Mouse (Mus musculus): ENCODE data around the gene Osbp2. TPM values are rescaled to one million over a fixed set of nuclear protein-coding genes. Genes with fewer than 3 reads are reported as not detected.

Gene Osbp2
- polyA plus RNA-seq, 1 experiment from 2014 or later, result 5.9 TPM

- no peak overlapping the region for H3K27ac ChIP-seq
- H3K9ac ChIP-seq, result no peak overlapping the region
- no peak for ATAC-seq
- no peaks in the 10 kb centered on the region for H3K27me3 ChIP-seq
- no peak overlapping the region for H3K4me3 ChIP-seq
- no peak overlapping the region for H3K4me2 ChIP-seq
- WGBS, result 80% methylated on average over 11 of the region's 11 CpGs
- no peaks in the 10 kb centered on the region for H3K36me3 ChIP-seq (ENCODE audit: poor library complexity, severe bottlenecking)
- peaks cover 20% of the 10 kb centered on the region for H3K4me1 ChIP-seq
- H3K9me3 ChIP-seq (replicated peaks), result no peaks in the 10 kb centered on the region
Observed at GRCm38 (mm10) chr11:3735715-3736114, 128.0 kb downstream of the Osbp2 start.

DNA sequence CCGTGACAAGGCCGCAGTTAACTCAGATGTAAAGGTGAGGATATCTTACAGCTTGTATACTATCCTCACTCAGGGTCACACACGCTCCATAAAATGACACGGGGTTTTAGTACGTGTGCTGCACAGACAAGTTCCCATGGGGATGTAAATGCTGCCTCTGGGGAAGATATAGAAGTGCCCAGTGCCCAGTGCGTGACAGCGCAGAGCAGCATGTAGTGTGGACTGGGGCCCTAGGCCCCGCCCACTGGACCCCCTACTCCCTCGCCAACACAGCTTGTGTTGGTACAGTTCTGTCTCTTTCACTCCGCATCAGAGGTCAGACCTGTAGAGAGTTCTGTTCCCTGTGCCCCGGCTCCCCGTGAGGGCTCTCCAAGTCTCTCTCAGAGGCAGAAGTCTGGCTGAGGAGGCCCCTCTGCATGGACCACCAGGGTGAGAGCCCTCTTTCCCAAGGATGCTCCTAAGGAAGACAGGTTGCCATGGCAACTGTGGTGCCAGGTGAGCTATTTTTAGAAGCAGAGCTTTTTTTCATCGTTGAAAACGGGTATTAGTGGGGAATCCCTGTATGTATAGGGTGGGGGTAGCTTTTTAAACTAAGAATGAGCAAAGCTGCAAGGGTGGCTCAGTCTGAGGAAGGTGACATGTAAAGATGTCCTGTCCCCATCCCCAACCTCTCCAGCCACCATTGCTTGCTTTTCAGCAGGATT is 129.6 kb downstream of the Osbp2 start:
- Histone ChIP-seq H3K4me1 (peaks cover 20% of the 10 kb centered on the region), H3K4me2 (peak overlapping the region; percentile 18; the same call in 1 of the 2 replicates), H3K9me3 (replicated peaks) (no peaks in the 10 kb centered on the region), H3K9ac (no peak overlapping the region), H3K4me3 (no peak overlapping the region), H3K36me3 (ENCODE audit: poor library complexity, severe bottlenecking) (no peaks in the 10 kb centered on the region), H3K27me3 (no peaks in the 10 kb centered on the region), H3K27ac (peak overlapping the region; percentile 75)
- WGBS, result 70% methylated on average over 14 of the region's 14 CpGs
- ATAC-seq, result peak; percentile 70

DNA sequence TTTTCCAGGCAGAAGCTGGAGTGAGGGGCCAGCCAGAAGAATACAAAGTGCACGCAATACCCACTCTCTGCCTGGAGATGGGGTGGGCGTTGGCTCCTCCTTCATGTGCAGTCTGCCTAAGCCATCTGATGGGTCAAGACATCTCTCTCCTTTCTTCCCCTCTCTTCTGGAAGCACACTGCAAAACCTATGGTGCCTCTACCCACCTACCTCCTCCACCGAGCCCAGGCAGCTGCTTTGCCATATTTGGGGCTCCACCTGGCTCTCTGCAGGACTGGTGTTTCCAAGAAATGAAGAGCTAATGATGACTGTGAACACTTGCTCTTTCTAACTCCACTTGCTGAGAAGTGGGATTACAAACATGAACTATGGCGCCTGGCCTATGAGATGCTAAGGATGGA is 132.2 kb downstream of the Osbp2 start:
- peaks cover 22% of the 10 kb centered on the region for H3K4me1 ChIP-seq
- WGBS, result 86% methylated on average over 4 of the region's 4 CpGs
- H3K4me2 ChIP-seq, result no peak overlapping the region
- H3K4me3 ChIP-seq, result no peak overlapping the region
- no peak overlapping the region for H3K27ac ChIP-seq
- ATAC-seq, result no peak
- no peaks in the 10 kb centered on the region for H3K36me3 ChIP-seq (ENCODE audit: poor library complexity, severe bottlenecking)
- H3K9me3 ChIP-seq (replicated peaks), result no peaks in the 10 kb centered on the region
- no peak overlapping the region for H3K9ac ChIP-seq
- no peaks in the 10 kb centered on the region for H3K27me3 ChIP-seq

- no peaks in the 10 kb centered on the region for H3K27me3 ChIP-seq
- no peak for ATAC-seq
- peak overlapping the region; percentile 16; the same call in 1 of the 2 replicates for H3K9ac ChIP-seq
- no peaks in the 10 kb centered on the region for H3K9me3 ChIP-seq (replicated peaks)
- no peak overlapping the region for H3K4me3 ChIP-seq
- peaks cover 42% of the 10 kb centered on the region for H3K4me1 ChIP-seq
- 76% methylated on average over 9 of the region's 9 CpGs for WGBS
- no peak overlapping the region for H3K4me2 ChIP-seq
- H3K36me3 ChIP-seq (ENCODE audit: poor library complexity, severe bottlenecking), result no peaks in the 10 kb centered on the region
- no peak overlapping the region for H3K27ac ChIP-seq
Observed at GRCm38 (mm10) chr11:3727438-3728105, 136.1 kb downstream of the Osbp2 start.

DNA sequence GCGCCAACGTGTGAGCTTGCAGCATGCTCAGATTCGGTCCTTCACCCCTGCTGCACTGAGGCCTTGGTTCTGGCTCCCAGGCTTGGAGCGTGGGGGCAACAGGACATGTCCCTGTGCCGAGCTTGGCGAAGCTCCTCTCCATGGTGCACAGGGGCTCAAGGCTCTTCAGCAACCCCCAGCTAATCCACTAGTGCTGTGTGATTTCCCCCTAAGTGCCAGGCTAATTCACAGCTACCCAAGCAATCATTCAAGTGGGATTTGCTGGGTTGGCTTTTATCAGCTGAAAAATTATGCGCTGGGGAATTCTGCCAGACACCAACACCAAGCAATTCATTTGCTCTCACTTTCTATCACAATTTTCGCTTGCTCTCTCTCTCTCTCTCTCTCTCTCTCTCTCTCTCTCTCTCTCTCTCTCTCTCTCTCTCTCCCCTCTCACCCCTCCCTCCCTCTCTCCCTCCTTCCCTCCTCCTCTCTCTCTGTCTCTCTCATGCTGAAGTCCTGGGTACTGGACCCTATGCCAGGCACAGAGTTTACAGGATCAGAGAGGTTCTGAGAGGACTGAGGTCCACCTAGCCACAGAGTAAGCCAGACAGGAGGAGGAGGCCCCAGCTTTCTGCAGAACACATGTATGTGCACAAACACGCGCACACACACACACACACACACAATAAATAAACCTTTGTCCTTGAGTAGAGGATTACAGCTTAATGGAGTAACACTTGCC is 138.2 kb downstream of the Osbp2 start:
- peak; percentile 53 for ATAC-seq
- WGBS, result 53% methylated on average over 10 of the region's 10 CpGs

DNA sequence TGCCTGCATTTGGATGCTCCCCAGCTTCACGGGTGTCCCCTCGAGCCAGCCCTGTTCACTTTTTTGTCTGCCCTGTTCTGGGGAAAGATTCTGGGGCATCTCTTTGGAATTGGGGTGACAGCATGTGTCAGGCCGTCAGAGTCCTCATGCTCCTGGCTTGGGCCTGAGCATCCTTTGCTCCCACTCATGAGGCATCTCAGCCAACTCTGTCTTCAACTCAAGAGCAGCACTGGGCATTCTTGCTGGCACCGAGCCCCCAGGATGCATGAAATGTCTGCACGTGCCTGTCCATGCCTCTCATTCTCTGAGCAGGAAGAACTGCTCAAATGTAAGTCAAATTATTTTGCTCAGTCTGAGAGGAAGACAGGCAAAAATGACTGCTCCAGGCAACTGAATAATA is 139.0 kb downstream of the Osbp2 start:
- Histone ChIP-seq H3K4me1 (peaks cover 33% of the 10 kb centered on the region), H3K27me3 (no peaks in the 10 kb centered on the region), H3K9me3 (replicated peaks) (no peaks in the 10 kb centered on the region), H3K36me3 (ENCODE audit: poor library complexity, severe bottlenecking) (no peaks in the 10 kb centered on the region), H3K9ac (0 out of 2 replicates have a peak overlapping the region, but pooled peaks have one; percentile 26), H3K4me2 (peak overlapping the region; percentile 30), H3K4me3 (no peak overlapping the region), H3K27ac (peak overlapping the region; percentile 81)
- whole genome bisulfite sequencing, result 64% methylated on average over 5 of the region's 5 CpGs
- no peak for ATAC-seq

More for the DNA sequence above, 138.2 kb downstream of the Osbp2 start:
- Histone ChIP-seq H3K4me1 (peaks cover 33% of the 10 kb centered on the region), H3K36me3 (ENCODE audit: poor library complexity, severe bottlenecking) (no peaks in the 10 kb centered on the region), H3K27ac (peak overlapping the region; percentile 81), H3K9me3 (replicated peaks) (no peaks in the 10 kb centered on the region), H3K9ac (peak overlapping the region; percentile 26; the same call in 1 of the 2 replicates), H3K27me3 (no peaks in the 10 kb centered on the region), H3K4me2 (peak overlapping the region; percentile 30), H3K4me3 (no peak overlapping the region)

DNA sequence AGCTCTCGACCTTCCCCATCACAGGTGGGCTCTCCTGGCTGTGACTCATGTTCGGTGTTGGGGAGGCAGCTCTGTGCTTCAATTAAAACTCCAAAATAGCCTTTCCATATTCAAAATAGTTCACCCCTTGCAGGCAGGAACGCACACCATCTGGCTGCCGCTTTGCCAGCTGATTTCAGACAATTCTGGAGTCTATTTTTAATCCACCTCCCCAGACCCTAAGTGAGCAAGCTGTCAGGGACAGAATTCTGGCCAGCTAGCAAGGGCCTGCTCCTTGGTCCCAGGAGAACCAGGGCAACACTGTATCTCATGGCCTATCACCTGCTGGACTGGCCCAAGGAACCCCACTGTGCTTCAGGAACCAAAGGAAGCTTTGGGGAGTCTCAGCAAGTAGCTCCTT is 139.8 kb downstream of the Osbp2 start:
- 66% methylated on average over 4 of the region's 4 CpGs for WGBS
- ATAC-seq, result no peak
- H3K27me3 ChIP-seq, result no peaks in the 10 kb centered on the region
- H3K4me1 ChIP-seq, result peaks cover 33% of the 10 kb centered on the region
- no peaks in the 10 kb centered on the region for H3K9me3 ChIP-seq (replicated peaks)
- no peak overlapping the region for H3K27ac ChIP-seq
- no peak overlapping the region for H3K9ac ChIP-seq
- no peak overlapping the region for H3K4me3 ChIP-seq
- no peak overlapping the region for H3K4me2 ChIP-seq
- no peaks in the 10 kb centered on the region for H3K36me3 ChIP-seq (ENCODE audit: poor library complexity, severe bottlenecking)

- Histone ChIP-seq H3K36me3 (ENCODE audit: poor library complexity, severe bottlenecking) (no peaks in the 10 kb centered on the region), H3K27me3 (no peaks in the 10 kb centered on the region), H3K27ac (no peak overlapping the region), H3K4me1 (peaks cover 33% of the 10 kb centered on the region), H3K9me3 (replicated peaks) (no peaks in the 10 kb centered on the region), H3K9ac (no peak overlapping the region), H3K4me3 (no peak overlapping the region), H3K4me2 (no peak overlapping the region)
- no peak for ATAC-seq
- WGBS, result 52% methylated on average over 3 of the region's 3 CpGs
Observed at GRCm38 (mm10) chr11:3722861-3723260, 140.8 kb downstream of the Osbp2 start.

DNA sequence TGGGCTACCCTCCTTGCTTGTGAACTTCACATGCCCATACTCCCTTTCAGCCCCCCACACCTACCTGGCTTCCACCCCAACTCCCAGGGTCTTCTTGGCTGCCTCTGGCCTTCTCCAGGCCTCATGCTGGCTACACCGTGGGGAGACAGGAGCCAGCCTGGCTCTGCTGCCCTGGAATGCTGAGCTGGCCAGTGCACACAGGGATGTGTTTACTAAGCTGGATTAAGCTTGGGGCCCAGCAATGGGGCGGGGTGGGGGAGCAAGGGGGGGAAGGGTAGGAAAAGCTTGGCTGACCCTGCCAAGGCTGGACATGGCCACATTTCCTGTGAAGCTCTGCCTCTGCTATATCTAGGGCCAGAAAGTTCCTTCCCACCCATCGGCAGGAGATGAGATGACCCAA is 141.7 kb downstream of the Osbp2 start:
- no peak overlapping the region for H3K9ac ChIP-seq
- WGBS, result 49% methylated on average over 3 of the region's 3 CpGs
- no peak overlapping the region for H3K4me3 ChIP-seq
- H3K36me3 ChIP-seq (ENCODE audit: poor library complexity, severe bottlenecking), result no peaks in the 10 kb centered on the region
- no peaks in the 10 kb centered on the region for H3K27me3 ChIP-seq
- no peak for ATAC-seq
- no peaks in the 10 kb centered on the region for H3K9me3 ChIP-seq (replicated peaks)
- no peak overlapping the region for H3K4me2 ChIP-seq
- H3K4me1 ChIP-seq, result peaks cover 33% of the 10 kb centered on the region
- no peak overlapping the region for H3K27ac ChIP-seq

DNA sequence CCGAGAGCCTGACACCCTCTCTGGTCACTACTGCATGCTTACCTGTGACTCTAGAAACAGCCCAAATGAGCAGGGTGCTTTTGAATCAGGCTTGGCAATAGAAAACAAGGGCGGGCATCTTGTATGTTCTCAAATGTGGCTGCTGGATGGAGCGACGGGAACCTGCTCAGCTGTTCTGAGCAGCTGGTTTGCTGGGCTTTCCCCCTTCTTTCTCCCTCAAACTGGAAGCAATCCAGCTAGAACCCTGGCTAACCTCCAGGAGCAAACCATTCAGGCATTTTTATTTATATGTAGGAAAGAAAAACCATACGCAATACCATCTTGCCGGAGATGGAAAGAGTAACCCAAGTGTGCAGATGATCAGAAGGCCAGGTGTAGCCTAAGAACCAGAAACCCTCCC is 147.0 kb downstream of the Osbp2 start:
- Histone ChIP-seq H3K9ac (no peak overlapping the region), H3K4me2 (no peak overlapping the region), H3K9me3 (replicated peaks) (no peaks in the 10 kb centered on the region), H3K36me3 (ENCODE audit: poor library complexity, severe bottlenecking) (no peaks in the 10 kb centered on the region), H3K4me3 (no peak overlapping the region), H3K27ac (no peak overlapping the region), H3K27me3 (no peaks in the 10 kb centered on the region), H3K4me1 (no peaks in the 10 kb centered on the region)
- WGBS, result 74% methylated on average over 6 of the region's 6 CpGs
- ATAC-seq, result no peak

DNA sequence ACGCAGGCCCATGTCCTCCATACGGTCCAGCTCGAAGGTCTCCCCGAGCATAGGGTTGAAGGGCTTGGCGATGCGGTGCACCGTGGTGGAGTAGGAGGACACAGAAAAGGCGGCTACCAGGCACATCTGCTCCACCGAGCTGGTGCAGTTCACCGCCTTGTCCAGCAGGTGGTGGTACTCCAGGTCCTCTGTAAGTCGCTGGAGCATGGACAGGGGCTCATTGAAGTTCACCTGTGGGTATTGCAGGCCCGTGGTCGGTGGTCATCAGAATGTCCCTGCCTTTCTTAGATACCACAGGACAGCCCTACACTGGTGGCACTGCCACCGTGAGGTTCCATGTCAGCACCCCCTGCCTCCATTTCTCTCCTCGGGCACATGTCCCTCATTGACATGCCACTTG is 149.2 kb downstream of the Osbp2 start:
- ATAC-seq, result peak; percentile 10; the same call in 1 of the 2 replicates
- WGBS, result 36% methylated on average over 15 of the region's 15 CpGs

GRCm38 (mm10) chr11:3710203-3710602 is 153.5 kb downstream of the Osbp2 start:
- H3K4me3 ChIP-seq, result no peak overlapping the region
- H3K4me1 ChIP-seq, result no peaks in the 10 kb centered on the region
- no peaks in the 10 kb centered on the region for H3K27me3 ChIP-seq
- ATAC-seq, result no peak
- H3K36me3 ChIP-seq (ENCODE audit: poor library complexity, severe bottlenecking), result 0 out of 2 replicates have a peak, but pooled peaks cover 3% of the 10 kb centered on the region
- no peak overlapping the region for H3K4me2 ChIP-seq
- H3K9me3 ChIP-seq (replicated peaks), result no peaks in the 10 kb centered on the region
- 77% methylated on average over 14 of the region's 14 CpGs for WGBS
- no peak overlapping the region for H3K9ac ChIP-seq
- no peak overlapping the region for H3K27ac ChIP-seq

More for the DNA sequence above, 149.2 kb downstream of the Osbp2 start:
- Histone ChIP-seq H3K27me3 (no peaks in the 10 kb centered on the region), H3K9me3 (replicated peaks) (no peaks in the 10 kb centered on the region), H3K4me1 (no peaks in the 10 kb centered on the region), H3K9ac (no peak overlapping the region), H3K36me3 (ENCODE audit: poor library complexity, severe bottlenecking) (no peaks in the 10 kb centered on the region), H3K4me3 (no peak overlapping the region), H3K4me2 (no peak overlapping the region), H3K27ac (no peak overlapping the region)
